Mouse (Mus musculus): ENCODE data around the gene Bcas1.
A peak's percentile ranks its signal among the peaks of the same experiment; 100 is the strongest.

GRCm38 (mm10) chr2:170306637-170307320, 120.9 kb downstream of the Bcas1 start:
- TF ChIP-seq POLR2A (IDR thresholded peaks at IDR 0.05; ENCODE audit: control insufficient read depth, extremely low read depth, insufficient read depth, low read length, poor library complexity) = no peak
- 0 out of 2 replicates have a peak, but pooled peaks have one; percentile 33 for TF ChIP-seq CTCF (IDR thresholded peaks at IDR 0.05; ENCODE audit: borderline replicate concordance, control insufficient read depth, extremely low read depth, insufficient read depth, low read length, poor library complexity)

Measured in thymus, adult 2 months (tissue).